Mouse (Mus musculus): Measurements from ENCODE around the gene Ice1. TPM values are rescaled to one million over a fixed set of nuclear protein-coding genes. Genes with fewer than 3 reads are reported as not detected.

Gene Ice1
- polyA plus RNA-seq, 1 experiment from 2014 or later = 19.5 TPM

DNA sequence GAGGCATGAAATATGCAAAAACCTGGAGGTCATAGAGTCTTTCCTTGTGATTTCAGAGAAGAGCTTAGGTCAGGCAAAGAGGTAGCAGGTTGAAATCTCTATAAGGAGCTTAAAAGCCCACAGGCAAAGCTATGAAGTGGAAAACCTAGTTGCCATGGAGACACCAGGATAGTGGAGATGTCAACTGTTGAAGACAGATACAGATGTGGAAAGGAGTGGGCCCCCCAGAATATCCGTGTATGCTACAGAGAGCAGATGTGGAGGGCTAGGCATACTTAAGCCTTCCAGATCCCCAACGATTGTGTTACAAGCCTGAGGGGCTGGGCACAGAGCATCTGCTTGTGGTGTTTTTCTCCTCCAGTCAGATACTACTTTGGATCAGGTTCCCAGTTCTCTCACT lies 119.8 kb downstream of the Ice1 start:
- 65% methylated on average over 2 of the region's 2 CpGs for WGBS
- no peaks in the 10 kb centered on the region for H3K36me3 ChIP-seq (ENCODE audit: control insufficient read depth, insufficient read depth, low read length)
- H3K4me1 ChIP-seq (ENCODE audit: control insufficient read depth in 2 of 2, insufficient read depth in 2 of 2, low read length in 2 of 2) = no peaks in the 10 kb centered on the region
- H3K27ac ChIP-seq (replicated peaks in 1 of 2; ENCODE audit: control insufficient read depth in 1 of 2, insufficient read depth in 1 of 2, low read depth in 2 of 2, low read length in 2 of 2) = no peak overlapping the region
- H3K4me2 ChIP-seq (ENCODE audit: low read length) = no peak overlapping the region
- no peak overlapping the region for H3K9ac ChIP-seq (ENCODE audit: low read length)
- H3K4me3 ChIP-seq (ENCODE audit: control insufficient read depth in 1 of 2, insufficient read depth in 1 of 2, low read depth in 1 of 2, low read length in 2 of 2) = no peak overlapping the region
- ATAC-seq (ENCODE audit: insufficient number of reproducible peaks, insufficient read depth, low FRiP score, low read depth) = no peak
- no peaks in the 10 kb centered on the region for H3K9me3 ChIP-seq (ENCODE audit: control insufficient read depth, low read length)
- 0 out of 2 replicates have a peak, but pooled peaks cover 3% of the 10 kb centered on the region for H3K27me3 ChIP-seq (ENCODE audit: control insufficient read depth, insufficient read depth, low read length)

DNA sequence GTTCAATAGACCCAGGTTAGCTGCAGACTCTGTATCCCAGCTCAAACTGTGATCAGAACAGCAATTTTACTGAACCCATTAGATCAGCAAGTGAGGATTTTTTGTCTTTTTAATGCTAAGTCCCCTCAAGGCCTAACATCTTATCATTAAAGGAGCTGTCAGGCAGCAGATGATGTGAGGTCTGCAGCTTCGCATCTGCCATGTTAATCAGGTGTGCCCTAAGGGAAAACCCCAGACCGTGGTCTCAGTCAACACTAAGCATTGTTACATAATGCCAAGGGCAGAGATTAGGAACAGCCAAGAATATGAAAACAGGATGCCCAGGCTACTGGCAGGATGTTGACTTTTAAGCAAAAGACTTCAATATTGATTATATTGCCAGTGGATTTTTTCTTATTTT lies 122.4 kb downstream of the Ice1 start:
- H3K4me1 ChIP-seq (ENCODE audit: control insufficient read depth in 2 of 2, insufficient read depth in 2 of 2, low read length in 2 of 2) = no peaks in the 10 kb centered on the region
- 54% methylated on average over 2 of the region's 2 CpGs for WGBS
- no peak overlapping the region for H3K4me3 ChIP-seq (ENCODE audit: control insufficient read depth in 1 of 2, insufficient read depth in 1 of 2, low read depth in 1 of 2, low read length in 2 of 2)
- no peak overlapping the region for H3K9ac ChIP-seq (ENCODE audit: low read length)
- H3K36me3 ChIP-seq (ENCODE audit: control insufficient read depth, insufficient read depth, low read length) = no peaks in the 10 kb centered on the region
- no peaks in the 10 kb centered on the region for H3K9me3 ChIP-seq (ENCODE audit: control insufficient read depth, low read length)
- no peak overlapping the region for H3K4me2 ChIP-seq (ENCODE audit: low read length)
- H3K27ac ChIP-seq (replicated peaks in 1 of 2; ENCODE audit: control insufficient read depth in 1 of 2, insufficient read depth in 1 of 2, low read depth in 2 of 2, low read length in 2 of 2) = no peak overlapping the region
- ATAC-seq (ENCODE audit: insufficient number of reproducible peaks, insufficient read depth, low FRiP score, low read depth) = no peak
- 0 out of 2 replicates have a peak, but pooled peaks cover 3% of the 10 kb centered on the region for H3K27me3 ChIP-seq (ENCODE audit: control insufficient read depth, insufficient read depth, low read length)

DNA sequence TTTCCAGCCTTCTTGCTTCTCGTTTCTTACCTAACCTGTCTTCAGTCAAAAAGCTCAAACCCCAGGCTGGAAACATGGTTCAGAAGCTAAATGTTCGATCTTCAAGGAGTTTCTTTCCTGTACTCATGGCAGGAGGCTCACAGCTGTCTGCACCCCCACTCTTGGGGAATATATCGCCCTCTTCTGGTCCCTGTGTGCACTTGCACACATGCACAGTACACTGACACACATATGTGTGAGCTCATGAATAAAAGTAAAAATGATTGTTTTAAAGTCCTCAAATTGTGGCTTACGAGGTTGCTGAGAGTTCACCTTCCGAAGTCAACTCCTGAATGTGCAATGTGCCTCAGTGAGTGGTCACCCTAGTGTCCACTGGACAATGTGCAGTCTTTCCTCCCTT lies 127.2 kb downstream of the Ice1 start:
- 70% methylated on average over 5 of the region's 5 CpGs for WGBS
- no peak for ATAC-seq (ENCODE audit: insufficient number of reproducible peaks, insufficient read depth, low FRiP score, low read depth)
- Histone ChIP-seq H3K4me2 (ENCODE audit: low read length) (no peak overlapping the region), H3K4me3 (ENCODE audit: control insufficient read depth in 1 of 2, insufficient read depth in 1 of 2, low read depth in 1 of 2, low read length in 2 of 2) (no peak overlapping the region), H3K9me3 (ENCODE audit: control insufficient read depth, low read length) (no peaks in the 10 kb centered on the region), H3K27ac (replicated peaks in 1 of 2; ENCODE audit: control insufficient read depth in 1 of 2, insufficient read depth in 1 of 2, low read depth in 2 of 2, low read length in 2 of 2) (no peak overlapping the region), H3K9ac (ENCODE audit: low read length) (no peak overlapping the region), H3K27me3 (ENCODE audit: control insufficient read depth, insufficient read depth, low read length) (0 out of 2 replicates have a peak, but pooled peaks cover 3% of the 10 kb centered on the region), H3K4me1 (ENCODE audit: control insufficient read depth in 2 of 2, insufficient read depth in 2 of 2, low read length in 2 of 2) (no peaks in the 10 kb centered on the region), H3K36me3 (ENCODE audit: control insufficient read depth, insufficient read depth, low read length) (no peaks in the 10 kb centered on the region)

DNA sequence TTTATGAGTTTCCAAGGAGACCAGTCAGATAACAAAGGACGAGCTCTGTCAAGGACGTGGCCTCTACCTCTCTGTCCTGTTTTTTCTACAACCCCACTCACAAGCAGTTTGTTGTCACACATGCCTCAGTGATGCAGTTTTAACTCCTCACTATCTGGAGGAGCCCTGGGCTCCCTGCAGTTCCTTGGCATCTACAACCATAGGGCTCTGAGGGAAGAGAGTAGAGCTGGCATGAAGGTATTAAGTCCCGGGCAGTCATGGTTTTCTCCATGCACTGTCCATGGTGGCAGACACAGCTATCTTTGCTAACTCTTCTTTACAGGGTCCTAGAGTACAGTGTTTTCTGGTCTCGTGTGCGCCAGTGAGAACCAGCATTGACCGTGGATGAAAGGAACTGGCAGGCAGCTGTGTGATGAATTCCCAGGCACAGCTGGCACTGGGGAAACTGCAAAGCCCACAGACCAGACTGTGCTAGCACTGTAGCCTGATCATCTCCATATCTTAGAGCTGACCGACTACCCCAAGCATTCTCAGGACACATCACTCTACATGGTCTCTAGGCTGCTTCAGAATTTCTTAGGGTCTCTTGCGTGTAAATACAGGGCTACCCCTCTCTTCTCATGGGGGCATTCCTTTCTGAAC lies 127.9 kb downstream of the Ice1 start:
- WGBS = 74% methylated on average over 8 of the region's 8 CpGs
- H3K4me3 ChIP-seq (ENCODE audit: control insufficient read depth in 1 of 2, insufficient read depth in 1 of 2, low read depth in 1 of 2, low read length in 2 of 2) = no peak overlapping the region
- no peak overlapping the region for H3K27ac ChIP-seq (replicated peaks in 1 of 2; ENCODE audit: control insufficient read depth in 1 of 2, insufficient read depth in 1 of 2, low read depth in 2 of 2, low read length in 2 of 2)
- no peaks in the 10 kb centered on the region for H3K36me3 ChIP-seq (ENCODE audit: control insufficient read depth, insufficient read depth, low read length)
- H3K4me1 ChIP-seq (ENCODE audit: control insufficient read depth in 2 of 2, insufficient read depth in 2 of 2, low read length in 2 of 2) = no peaks in the 10 kb centered on the region
- H3K4me2 ChIP-seq (ENCODE audit: low read length) = no peak overlapping the region
- H3K9me3 ChIP-seq (ENCODE audit: control insufficient read depth, low read length) = no peaks in the 10 kb centered on the region
- H3K9ac ChIP-seq (ENCODE audit: low read length) = no peak overlapping the region
- H3K27me3 ChIP-seq (ENCODE audit: control insufficient read depth, insufficient read depth, low read length) = 0 out of 2 replicates have a peak, but pooled peaks cover 3% of the 10 kb centered on the region
- no peak for ATAC-seq (ENCODE audit: insufficient number of reproducible peaks, insufficient read depth, low FRiP score, low read depth)

- no peaks in the 10 kb centered on the region for H3K36me3 ChIP-seq (ENCODE audit: control insufficient read depth, insufficient read depth, low read length)
- H3K4me3 ChIP-seq (ENCODE audit: control insufficient read depth in 1 of 2, insufficient read depth in 1 of 2, low read depth in 1 of 2, low read length in 2 of 2) = no peak overlapping the region
- no peak overlapping the region for H3K9ac ChIP-seq (ENCODE audit: low read length)
- 0 out of 2 replicates have a peak, but pooled peaks cover 3% of the 10 kb centered on the region for H3K27me3 ChIP-seq (ENCODE audit: control insufficient read depth, insufficient read depth, low read length)
- H3K27ac ChIP-seq (replicated peaks in 1 of 2; ENCODE audit: control insufficient read depth in 1 of 2, insufficient read depth in 1 of 2, low read depth in 2 of 2, low read length in 2 of 2) = no peak overlapping the region
- H3K4me1 ChIP-seq (ENCODE audit: control insufficient read depth in 2 of 2, insufficient read depth in 2 of 2, low read length in 2 of 2) = no peaks in the 10 kb centered on the region
- H3K4me2 ChIP-seq (ENCODE audit: low read length) = no peak overlapping the region
- ATAC-seq (ENCODE audit: insufficient number of reproducible peaks, insufficient read depth, low FRiP score, low read depth) = no peak
- no peaks in the 10 kb centered on the region for H3K9me3 ChIP-seq (ENCODE audit: control insufficient read depth, low read length)
- WGBS = 62% methylated on average over 5 of the region's 5 CpGs
Observed at GRCm38 (mm10) chr13:70508708-70509374, 128.6 kb downstream of the Ice1 start.

Other genes starting within 250 kb of the Ice1 start
- gene Adamts16, start 204.2 kb upstream of the Ice1 start, polyA plus RNA-seq (2014; fragmentation: Nextera tagmentation; extraction: Ambion mirVana) = 0.08 and 0.31 TPM in 2 replicates